Mouse (Mus musculus) neural tube, embryonic 15.5 days (tissue): ENCODE data around the gene Hist1h4f. TPM values are rescaled to one million over a fixed set of nuclear protein-coding genes. Genes with fewer than 3 reads are reported as not detected.
A peak's percentile ranks its signal among the peaks of the same experiment; 100 is the strongest.
"Not testable (repeated sequence)": the region's sequence is repeated elsewhere in the genome, so short reads cannot be mapped to it uniquely, and the experiment has no call there.

ENCODE experiments used
- ATAC-seq: fragments of 200-750 bp; cut with Nextera tagmentation; 2 replicates; pipeline ENCODE4 v1.8.0; 2017; ENCODE audit warnings: mild to moderate bottlenecking, moderate TSS enrichment, moderate library complexity; ENCODE audit not compliant: low FRiP score
- H3K27ac ChIP-seq: fragments of 300-500 bp; sonication (generic); replicated peaks from 2 replicates; pipeline ENCODE4 v1.5.1; 2015; ENCODE audit warnings: mild to moderate bottlenecking, inconsistent platforms
- H3K27me3 ChIP-seq: fragments of 300-500 bp; sonication (generic); replicated peaks from 2 replicates; pipeline ENCODE4 v1.6.1; 2015; ENCODE audit warnings: inconsistent platforms
- H3K36me3 ChIP-seq: fragments of 300-500 bp; sonication (generic); 2 replicates; pipeline ENCODE4 v1.6.1; 2015; ENCODE audit warnings: inconsistent platforms
- H3K4me1 ChIP-seq: fragments of 300-500 bp; sonication (generic); 2 replicates; pipeline ENCODE4 v1.6.1; 2015; ENCODE audit warnings: inconsistent platforms
- H3K4me2 ChIP-seq: fragments of 300-500 bp; sonication (generic); 2 replicates; pipeline ENCODE4 v1.6.1; 2015; ENCODE audit warnings: inconsistent platforms, mild to moderate bottlenecking, moderate library complexity
- H3K4me3 ChIP-seq: fragments of 300-500 bp; sonication (generic); replicated peaks from 2 replicates; pipeline ENCODE4 v1.5.1; 2015; ENCODE audit warnings: mild to moderate bottlenecking, inconsistent platforms
- H3K9ac ChIP-seq: fragments of 300-500 bp; sonication (generic); replicated peaks from 2 replicates; pipeline ENCODE4 v1.6.1; 2015; ENCODE audit warnings: mild to moderate bottlenecking, inconsistent platforms
- H3K9me3 ChIP-seq: fragments of 300-500 bp; sonication (generic); replicated peaks from 2 replicates; pipeline ENCODE4 v1.6.1; 2016; ENCODE audit warnings: inconsistent platforms
- WGBS: fragments of 180-500 bp; shearing (Covaris S2); methylation state at CpG from one replicate; pipeline ENCODE4 v1.1.7; 2015; ENCODE audit warnings: mixed read lengths; 5-methylcytosine and 5-hydroxymethylcytosine counted together
- polyA plus RNA-seq: library from polyadenylated mRNA; unstranded; fragments of >200 nt; fragmentation: Nextera tagmentation; extraction: Ambion mirVana; gene quantifications from 2 replicates; pipeline ENCODE4 v1.2.1, GENCODE M21; 2015

The Hist1h4f gene
- polyA plus RNA-seq, 1 experiment from 2014 or later = not detected

DNA sequence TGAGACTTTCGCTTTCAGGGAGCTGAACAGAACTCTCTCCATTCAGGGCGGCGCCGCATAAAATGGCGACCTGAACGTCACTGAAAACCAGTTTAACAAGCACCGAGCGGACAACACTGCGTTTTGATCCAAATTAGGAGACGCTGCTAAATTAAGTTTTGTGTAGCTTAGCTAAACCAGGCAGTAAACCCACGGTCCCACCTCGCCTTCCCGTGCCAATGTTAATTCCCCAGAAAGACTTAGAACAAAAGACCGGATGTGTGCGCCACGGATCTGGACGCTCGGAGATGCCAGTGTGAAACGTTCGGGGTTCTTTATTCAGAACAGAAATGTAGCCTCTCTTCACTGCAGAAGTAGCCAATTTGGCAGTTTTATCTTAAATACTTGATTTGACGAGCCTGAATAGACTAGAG lies 33.6 kb upstream of the Hist1h4f start:
- H3K4me1 ChIP-seq = peaks cover 31% of the 10 kb centered on the region
- H3K36me3 ChIP-seq = no peaks in the 10 kb centered on the region
- H3K9ac ChIP-seq = peak overlapping the region; percentile 61
- peak overlapping the region; percentile 47 for H3K4me3 ChIP-seq
- H3K4me2 ChIP-seq = peak overlapping the region; percentile 87
- under 1% methylated on average over 21 of the region's 21 CpGs for WGBS
- ATAC-seq = peak; percentile 23; the same call in 1 of the 2 replicates
- no peaks in the 10 kb centered on the region for H3K27me3 ChIP-seq
- H3K9me3 ChIP-seq = no peaks in the 10 kb centered on the region
- H3K27ac ChIP-seq = peak overlapping the region; percentile 90

DNA sequence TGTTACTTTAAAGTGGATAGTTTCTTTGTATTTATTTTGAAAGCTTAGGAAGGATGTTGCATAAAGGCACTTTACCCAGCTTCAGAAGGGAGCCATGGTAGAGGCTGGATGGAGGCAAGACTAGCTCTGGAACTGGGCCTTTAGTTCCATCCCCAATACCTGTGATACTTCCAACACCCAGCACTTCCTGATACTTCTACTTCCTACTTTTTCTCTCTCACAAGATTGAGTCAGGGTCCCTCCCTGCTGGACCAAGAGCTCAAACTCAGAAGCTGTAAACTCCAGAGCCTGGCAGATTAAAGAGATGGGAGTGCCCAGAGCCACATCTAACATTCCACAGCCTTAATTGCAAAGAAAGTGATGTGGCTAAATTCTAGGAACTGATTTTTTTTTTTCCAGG lies 32.9 kb upstream of the Hist1h4f start:
- H3K4me2 ChIP-seq = peak overlapping the region; percentile 87
- H3K36me3 ChIP-seq = no peaks in the 10 kb centered on the region
- no peak for ATAC-seq
- peak overlapping the region; percentile 90 for H3K27ac ChIP-seq
- peak overlapping the region; percentile 61 for H3K9ac ChIP-seq
- peaks cover 31% of the 10 kb centered on the region for H3K4me1 ChIP-seq
- no peaks in the 10 kb centered on the region for H3K27me3 ChIP-seq
- peak overlapping the region; percentile 47 for H3K4me3 ChIP-seq
- H3K9me3 ChIP-seq = no peaks in the 10 kb centered on the region

DNA sequence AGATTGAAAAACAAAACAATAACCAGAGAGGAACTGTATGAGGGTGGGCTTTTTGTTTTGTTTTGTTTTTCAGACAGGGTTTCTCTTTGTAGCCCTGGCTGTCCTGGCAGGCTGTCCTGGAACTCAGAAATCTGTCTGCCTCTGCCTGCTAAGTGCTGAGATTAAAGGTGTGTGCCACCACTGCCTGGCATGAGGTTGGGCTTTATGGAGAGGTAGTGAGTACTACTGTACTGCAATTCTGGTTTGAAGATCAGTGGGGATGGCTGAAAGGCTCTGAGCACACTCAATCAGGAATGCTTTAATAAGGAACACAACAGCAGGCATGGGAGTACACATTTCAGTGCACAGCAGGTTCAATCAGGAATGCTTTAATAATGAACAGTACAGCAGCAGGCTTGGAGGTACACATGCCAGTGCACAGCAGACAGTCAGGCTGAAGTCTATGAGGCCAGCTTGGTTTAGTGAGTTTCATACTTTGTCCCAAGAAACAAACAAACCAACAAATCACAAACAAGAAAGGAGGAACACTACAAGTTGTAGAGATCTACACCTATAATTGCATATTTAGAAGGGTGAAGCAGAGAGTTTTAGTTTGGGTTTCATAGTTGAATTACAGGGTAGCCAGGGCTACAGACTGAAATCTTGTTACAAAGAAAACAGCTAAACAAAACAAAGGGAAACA lies 32.1 kb upstream of the Hist1h4f start:
- Histone ChIP-seq H3K4me2 (no peak overlapping the region), H3K27me3 (no peaks in the 10 kb centered on the region), H3K36me3 (no peaks in the 10 kb centered on the region), H3K27ac (no peak overlapping the region), H3K9ac (no peak overlapping the region), H3K4me3 (no peak overlapping the region), H3K9me3 (no peaks in the 10 kb centered on the region), H3K4me1 (peaks cover 31% of the 10 kb centered on the region)
- no peak for ATAC-seq

DNA sequence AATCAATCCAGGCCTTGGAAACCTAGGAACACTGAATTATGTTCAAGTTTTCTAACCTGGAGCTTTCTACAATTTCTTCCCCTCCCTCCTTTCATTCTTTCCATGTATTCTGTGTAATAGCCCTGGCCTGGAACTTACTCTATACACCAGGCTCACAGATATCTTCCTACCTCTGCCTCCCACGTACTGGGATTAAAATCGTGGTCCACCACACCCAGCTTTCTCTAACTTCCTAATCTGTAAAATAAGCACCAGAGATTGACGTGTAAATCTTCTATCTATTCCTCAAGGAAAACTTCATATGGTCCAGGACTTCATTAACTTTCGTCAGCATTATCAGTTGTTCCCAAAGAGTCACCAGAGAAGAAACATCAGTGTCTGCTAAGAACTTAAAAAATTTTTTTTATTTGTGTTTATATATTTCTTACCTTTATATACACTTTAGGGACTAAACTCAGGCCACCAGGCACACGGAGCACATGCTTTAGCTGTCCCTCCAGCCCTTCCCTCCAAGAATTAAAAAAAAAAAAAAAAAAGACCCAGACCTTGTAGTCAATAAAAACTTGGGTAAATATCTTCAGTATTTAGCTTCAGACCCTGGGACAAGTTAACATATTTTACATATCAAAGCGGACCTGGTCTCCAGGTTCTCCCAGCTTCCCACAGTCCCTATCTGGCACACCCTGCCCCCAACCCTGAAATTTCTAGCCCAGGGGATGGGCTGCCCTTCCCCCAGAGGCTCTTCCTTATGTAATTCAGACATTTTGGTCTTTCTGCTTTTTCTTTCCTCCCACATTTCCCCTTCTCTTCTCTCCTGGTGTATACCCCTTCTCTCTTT lies 31.0 kb upstream of the Hist1h4f start:
- Histone ChIP-seq H3K4me1 (peaks cover 31% of the 10 kb centered on the region), H3K4me3 (peak overlapping the region; percentile 50), H3K4me2 (peak overlapping the region; percentile 73), H3K27me3 (no peaks in the 10 kb centered on the region), H3K27ac (peak overlapping the region; percentile 81), H3K9ac (peak overlapping the region; percentile 49), H3K36me3 (no peaks in the 10 kb centered on the region), H3K9me3 (no peaks in the 10 kb centered on the region)
- 6% methylated on average over 6 of the region's 6 CpGs for WGBS
- ATAC-seq = no peak

DNA sequence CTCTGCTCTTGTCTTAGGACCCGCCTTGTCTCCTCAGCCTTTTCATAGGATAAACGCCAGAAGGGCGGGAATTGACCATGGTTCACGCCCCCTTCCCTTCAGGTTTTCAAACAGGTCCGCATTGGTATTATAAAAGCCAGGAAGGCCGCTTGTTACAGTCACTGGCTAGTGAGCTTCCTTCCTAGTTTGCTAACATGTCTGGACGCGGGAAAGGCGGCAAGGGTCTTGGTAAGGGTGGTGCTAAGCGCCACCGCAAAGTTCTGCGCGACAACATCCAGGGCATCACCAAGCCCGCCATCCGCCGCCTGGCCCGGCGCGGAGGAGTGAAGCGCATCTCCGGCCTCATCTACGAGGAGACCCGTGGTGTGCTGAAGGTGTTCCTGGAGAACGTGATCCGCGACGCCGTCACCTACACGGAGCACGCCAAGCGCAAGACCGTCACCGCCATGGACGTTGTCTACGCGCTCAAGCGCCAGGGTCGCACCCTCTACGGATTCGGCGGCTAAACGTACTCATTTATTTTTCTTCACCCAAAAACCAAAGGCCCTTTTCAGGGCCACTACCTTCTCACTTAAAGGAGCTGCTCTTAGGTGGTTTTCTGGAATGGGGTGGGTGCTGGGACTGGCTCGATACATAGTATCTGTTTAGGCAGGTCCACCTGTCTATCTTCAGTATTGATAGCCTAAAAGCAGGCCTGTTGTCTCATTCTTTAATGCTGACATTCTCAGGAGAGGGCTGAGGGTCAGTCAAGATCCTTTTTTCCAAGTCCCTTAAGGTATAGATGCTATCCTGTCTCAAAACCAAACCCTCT lies 30.2 kb upstream of the Hist1h4f start, which contains the start of gene Hist1h4d:
TSS of gene Hist1h4d (plus strand) at position 191 of the 811 bp plus-strand sequence.
- under 1% methylated on average over 43 of the region's 43 CpGs for WGBS
- peak; percentile 91 for ATAC-seq
- H3K36me3 ChIP-seq = no peaks in the 10 kb centered on the region

DNA sequence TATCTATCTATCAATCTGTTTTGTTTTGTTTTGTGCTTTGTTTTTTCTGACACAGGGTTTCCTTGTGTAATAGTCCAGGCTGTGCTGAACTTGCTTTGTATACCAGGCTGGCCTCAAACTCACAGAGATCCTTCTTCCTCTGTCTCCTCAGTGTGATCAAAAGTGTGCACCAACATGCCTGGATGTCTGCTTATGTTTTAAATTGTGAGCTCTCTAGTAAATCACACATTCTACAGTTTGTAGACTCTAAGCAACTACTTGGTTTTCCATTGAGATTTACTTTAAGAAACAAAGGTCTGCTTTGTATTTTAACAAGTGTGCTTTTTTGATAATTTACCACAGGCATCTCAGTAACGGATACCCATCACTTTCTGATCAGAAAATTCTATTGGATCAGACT lies 26.4 kb upstream of the Hist1h4f start:
- no peak overlapping the region for H3K9ac ChIP-seq
- H3K27ac ChIP-seq = no peak overlapping the region
- no peak overlapping the region for H3K4me2 ChIP-seq
- no peak overlapping the region for H3K4me3 ChIP-seq
- no peaks in the 10 kb centered on the region for H3K36me3 ChIP-seq
- H3K9me3 ChIP-seq = no peaks in the 10 kb centered on the region
- ATAC-seq = no peak
- H3K27me3 ChIP-seq = no peaks in the 10 kb centered on the region
- WGBS = 91% methylated on average over 1 of the region's 1 CpGs
- peaks cover 32% of the 10 kb centered on the region for H3K4me1 ChIP-seq

More for the DNA sequence above, 30.2 kb upstream of the Hist1h4f start, which contains the start of gene Hist1h4d:
- Histone ChIP-seq H3K9ac (peak within 1 kb of the TSS; percentile 49), H3K4me2 (peak within 1 kb of the TSS; percentile 73), H3K9me3 (no peaks in the 10 kb centered on the region), H3K4me1 (peaks cover 33% of the 10 kb centered on the region), H3K4me3 (peak within 1 kb of the TSS; percentile 50), H3K27ac (peak within 1 kb of the TSS; percentile 81), H3K27me3 (no peaks in the 10 kb centered on the region)

DNA sequence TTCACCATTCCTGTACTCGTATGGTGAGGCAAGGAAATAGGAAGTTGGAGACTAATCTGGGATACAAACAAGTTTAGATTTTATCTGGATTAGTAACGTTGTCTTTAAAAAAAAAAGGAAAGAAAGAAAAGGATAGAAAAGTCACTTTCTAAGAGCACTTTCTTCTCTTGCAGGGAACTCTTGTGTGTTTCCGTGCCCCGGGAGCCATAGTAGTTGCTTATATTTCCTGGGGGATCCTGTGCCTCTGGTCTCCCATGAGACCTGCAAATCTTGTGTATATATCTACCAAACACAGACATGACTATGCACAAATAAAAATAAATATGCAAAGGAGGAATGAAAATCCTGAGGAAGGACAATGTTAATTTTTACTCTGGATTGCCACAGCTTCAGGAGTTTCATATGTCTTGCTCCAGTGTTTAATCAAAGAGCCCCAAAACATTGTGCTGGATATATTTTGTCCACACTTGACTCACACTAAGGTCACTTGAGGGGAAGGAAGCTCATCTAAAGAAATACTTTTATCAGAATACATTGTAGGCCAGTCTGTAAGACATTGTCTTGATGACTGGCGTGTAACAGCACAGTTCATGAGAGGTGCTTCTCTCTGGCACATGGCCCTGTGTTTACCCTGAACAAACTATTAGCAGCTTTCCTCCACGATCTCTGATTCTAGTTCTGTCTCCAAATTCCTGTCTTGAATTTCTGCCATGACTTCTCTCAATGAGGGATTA lies 25.6 kb upstream of the Hist1h4f start:
- Histone ChIP-seq H3K36me3 (no peaks in the 10 kb centered on the region), H3K9me3 (no peaks in the 10 kb centered on the region), H3K27me3 (no peaks in the 10 kb centered on the region), H3K4me2 (peak overlapping the region; percentile 71), H3K4me1 (peaks cover 32% of the 10 kb centered on the region), H3K9ac (no peak overlapping the region), H3K27ac (no peak overlapping the region), H3K4me3 (peak overlapping the region; percentile 41)
- ATAC-seq = no peak
- 56% methylated on average over 6 of the region's 6 CpGs for WGBS

DNA sequence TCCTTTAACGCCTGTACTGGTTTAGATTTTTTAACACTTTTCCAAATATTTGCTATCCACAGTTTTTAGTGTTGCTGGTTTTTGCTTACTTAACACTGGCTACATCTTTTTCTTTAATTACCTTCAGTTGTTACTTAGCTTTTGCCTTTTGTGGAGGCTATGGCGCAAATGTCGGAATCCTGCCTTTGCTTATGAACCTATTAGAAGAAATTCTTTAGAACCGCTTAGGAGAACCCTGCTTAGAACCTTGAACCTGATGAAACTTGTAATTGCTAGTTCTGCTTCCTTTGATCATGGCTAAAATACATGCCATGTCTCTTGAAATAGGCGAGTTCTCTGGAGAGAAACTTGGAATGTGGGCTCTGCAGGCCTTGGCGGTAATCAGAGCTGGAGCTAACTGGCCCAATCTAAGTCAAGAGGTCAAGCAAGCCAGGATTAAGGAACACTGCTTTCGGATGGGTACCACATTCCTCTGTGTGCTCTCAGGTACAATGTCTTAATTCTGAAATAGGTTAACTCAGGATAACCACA lies 25.0 kb upstream of the Hist1h4f start:
- no peaks in the 10 kb centered on the region for H3K9me3 ChIP-seq
- H3K27me3 ChIP-seq = no peaks in the 10 kb centered on the region
- peak overlapping the region; percentile 77; the same call in 1 of the 2 replicates for H3K27ac ChIP-seq
- WGBS = 5% methylated on average over 7 of the region's 7 CpGs
- peak overlapping the region; percentile 41 for H3K4me3 ChIP-seq
- H3K4me2 ChIP-seq = peak overlapping the region; percentile 71
- peaks cover 32% of the 10 kb centered on the region for H3K4me1 ChIP-seq
- H3K9ac ChIP-seq = peak overlapping the region; percentile 56
- no peaks in the 10 kb centered on the region for H3K36me3 ChIP-seq
- no peak for ATAC-seq

DNA sequence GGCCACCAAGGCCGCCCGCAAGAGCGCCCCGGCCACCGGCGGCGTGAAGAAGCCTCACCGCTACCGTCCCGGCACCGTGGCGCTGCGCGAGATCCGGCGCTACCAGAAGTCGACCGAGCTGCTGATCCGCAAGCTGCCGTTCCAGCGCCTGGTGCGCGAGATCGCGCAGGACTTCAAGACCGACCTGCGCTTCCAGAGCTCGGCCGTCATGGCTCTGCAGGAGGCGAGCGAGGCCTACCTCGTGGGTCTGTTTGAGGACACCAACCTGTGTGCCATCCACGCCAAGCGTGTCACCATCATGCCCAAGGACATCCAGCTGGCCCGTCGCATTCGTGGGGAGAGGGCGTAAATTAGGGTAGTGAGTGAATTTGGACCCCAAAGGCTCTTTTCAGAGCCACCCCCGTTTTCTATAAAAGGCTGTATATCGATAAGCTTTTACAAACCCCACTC lies 24.4 kb upstream of the Hist1h4f start:
- peak overlapping the region; percentile 77 for H3K27ac ChIP-seq
- 1% methylated on average over 9 of the region's 40 CpGs for WGBS
- H3K4me1 ChIP-seq = peaks cover 32% of the 10 kb centered on the region

DNA sequence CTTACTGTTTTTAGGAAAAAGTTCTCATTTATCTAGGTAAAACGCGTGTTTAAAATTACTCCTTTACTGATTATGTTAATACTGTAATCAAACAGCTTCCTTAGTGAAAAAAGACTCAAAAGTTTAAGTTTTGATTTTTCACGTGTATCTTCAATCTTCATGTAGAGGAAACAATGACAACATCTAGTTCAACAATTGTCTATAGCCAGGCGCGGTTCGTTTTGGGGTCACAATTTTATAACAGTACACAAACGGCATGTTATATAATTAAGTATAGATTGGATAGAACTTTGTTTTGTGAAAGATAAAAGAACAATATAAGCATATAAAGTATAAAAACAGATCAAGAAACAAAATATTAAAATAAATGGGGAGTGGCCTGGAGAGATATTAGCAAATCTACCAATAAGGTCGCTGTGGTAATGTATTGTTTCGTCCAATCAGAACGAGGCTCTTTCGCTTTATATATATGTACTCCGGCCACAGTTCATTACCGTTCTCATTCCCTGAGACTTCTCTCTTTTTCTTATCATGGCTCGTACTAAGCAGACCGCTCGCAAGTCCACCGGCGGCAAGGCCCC lies 23.9 kb upstream of the Hist1h4f start, which contains the start of gene Hist1h3d:
TSS of gene Hist1h3d (plus strand) at position 493 of the 581 bp plus-strand sequence.
- Histone ChIP-seq H3K27ac (peak within 1 kb of the TSS; percentile 81), H3K27me3 (no peaks in the 10 kb centered on the region), H3K4me3 (peak within 1 kb of the TSS; percentile 41), H3K9me3 (no peaks in the 10 kb centered on the region), H3K36me3 (no peaks in the 10 kb centered on the region), H3K4me1 (peaks cover 32% of the 10 kb centered on the region), H3K9ac (peak within 1 kb of the TSS; percentile 56), H3K4me2 (peak within 1 kb of the TSS; percentile 71)
- peak; percentile 46 for ATAC-seq
- WGBS = under 1% methylated on average over 18 of the region's 18 CpGs

More for the DNA sequence above, 24.4 kb upstream of the Hist1h4f start:
- peak overlapping the region; percentile 71 for H3K4me2 ChIP-seq
- H3K4me3 ChIP-seq = peak overlapping the region; percentile 41
- not testable (repeated sequence) for H3K9me3 ChIP-seq, ATAC-seq, H3K36me3 ChIP-seq, H3K27me3 ChIP-seq
- peak overlapping the region; percentile 56 for H3K9ac ChIP-seq
